Mouse (Mus musculus) kidney, adult 18-20 months (tissue): ENCODE results near the gene Klk1b11.
"Not testable (repeated sequence)": the region's sequence is repeated elsewhere in the genome, so short reads cannot be mapped to it uniquely, and the experiment has no call there.

Source experiments
- DNase-seq: peaks from one replicate; pipeline ENCODE4 v3.0.0; 2021

Gene Klk1b11

DNA sequence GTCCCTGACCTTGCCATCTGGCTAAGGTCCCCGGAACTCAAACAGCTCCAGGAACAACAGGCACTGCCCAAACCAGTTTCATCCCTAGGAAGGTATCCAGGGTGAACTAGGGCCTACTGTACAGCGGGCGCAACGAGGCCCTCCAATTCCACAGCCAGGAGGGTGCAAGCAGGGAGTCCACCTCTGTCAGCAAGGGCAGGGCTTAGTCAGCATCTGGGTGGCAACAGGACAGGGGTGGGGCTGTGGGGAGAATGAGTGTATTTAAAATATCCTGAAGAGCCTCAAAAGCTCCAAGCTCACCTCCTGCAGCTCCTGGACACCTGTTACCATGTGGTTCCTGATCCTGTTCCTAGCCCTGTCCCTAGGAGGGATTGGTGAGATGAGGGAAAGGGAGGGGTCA, at the start of gene Klk1b11:
Klk1b11 (plus strand) TSS at position 301 of the 400 bp plus-strand sequence.
- DNase-seq: not testable (repeated sequence)

DNA sequence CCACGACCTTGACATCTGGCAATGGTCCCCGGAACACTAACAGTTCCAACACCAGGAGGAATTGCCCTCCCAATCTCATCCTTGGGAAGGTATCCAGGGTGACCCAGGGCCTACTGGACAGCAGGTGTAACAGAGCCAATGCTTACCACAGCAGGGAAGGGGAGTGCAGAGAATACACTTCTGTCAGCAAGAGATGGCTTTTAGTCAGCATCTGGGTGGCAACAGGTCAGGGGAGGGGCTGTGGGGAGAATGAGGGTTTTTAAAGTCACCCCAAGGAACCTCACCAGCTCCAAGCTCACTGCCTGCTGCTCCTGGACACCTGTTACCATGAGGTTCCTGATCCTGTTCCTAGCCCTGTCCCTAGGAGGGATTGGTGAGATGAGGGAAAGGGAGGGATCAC, 45.3 kb upstream of the Klk1b11 start, which contains the start of gene Klk1b8:
Klk1b8 (plus strand) TSS at position 301 of the 400 bp plus-strand sequence.
- DNase-seq: no peak

DNA sequence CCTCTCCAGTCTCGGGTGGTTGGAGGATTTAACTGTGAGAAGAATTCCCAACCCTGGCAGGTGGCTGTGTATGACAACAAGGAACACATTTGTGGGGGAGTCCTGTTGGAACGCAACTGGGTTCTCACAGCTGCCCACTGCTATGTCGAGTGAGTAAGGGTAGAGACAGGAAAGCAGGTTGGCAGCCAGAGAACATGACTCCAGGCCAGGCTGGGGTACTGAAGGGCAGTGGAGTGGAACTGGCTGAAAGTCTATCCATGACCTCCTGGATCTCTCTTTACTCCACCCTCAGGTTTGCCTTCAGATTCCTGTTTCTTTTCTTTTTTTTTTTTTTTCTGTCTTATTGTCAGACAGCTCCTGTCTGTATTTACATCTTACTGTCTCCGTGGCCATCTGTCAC, 43.0 kb upstream of the Klk1b11 start:
- peak; percentile 27 for DNase-seq

DNA sequence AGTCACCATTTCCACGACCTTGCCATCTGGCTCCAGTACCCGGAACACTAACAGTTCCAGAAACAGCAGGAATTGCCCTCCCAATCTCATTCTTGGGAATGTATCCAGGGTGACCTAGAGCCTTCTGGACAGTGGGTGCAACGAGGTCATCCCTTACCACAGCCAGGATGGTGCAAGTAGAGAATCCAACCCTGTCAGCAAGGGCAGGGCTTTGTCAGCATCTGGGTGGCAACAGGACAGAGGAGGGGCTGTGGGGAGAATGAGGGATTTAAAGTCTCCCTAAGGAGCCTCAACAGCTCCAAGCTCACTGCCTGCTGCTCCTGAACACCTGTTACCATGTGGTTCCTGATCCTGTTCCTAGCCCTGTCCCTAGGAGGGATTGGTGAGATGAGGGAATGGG, 29.2 kb upstream of the Klk1b11 start, which contains the start of gene Klk1b1:
Klk1b1 (plus strand) TSS at position 301 of the 400 bp plus-strand sequence.
- DNase-seq: no peak

DNA sequence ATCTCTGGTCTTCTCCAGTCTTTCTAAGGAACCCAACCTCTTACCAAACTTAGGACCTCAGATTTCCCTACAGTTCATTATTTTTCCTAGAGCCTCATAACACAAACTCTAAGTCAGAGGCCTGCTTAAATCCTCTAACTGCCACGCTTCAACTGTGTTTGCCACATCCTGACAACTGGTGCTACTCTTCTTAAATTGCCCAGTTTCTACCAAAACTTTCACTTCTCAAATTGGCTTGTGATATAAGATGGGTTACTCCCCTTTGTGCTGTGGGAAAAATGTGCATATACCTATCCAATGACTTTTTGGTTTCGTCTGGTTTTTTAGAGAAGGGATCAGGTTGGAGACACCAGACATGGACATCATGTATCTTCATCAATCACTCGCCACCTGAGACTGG, 28.6 kb upstream of the Klk1b11 start:
- no peak for DNase-seq

DNA sequence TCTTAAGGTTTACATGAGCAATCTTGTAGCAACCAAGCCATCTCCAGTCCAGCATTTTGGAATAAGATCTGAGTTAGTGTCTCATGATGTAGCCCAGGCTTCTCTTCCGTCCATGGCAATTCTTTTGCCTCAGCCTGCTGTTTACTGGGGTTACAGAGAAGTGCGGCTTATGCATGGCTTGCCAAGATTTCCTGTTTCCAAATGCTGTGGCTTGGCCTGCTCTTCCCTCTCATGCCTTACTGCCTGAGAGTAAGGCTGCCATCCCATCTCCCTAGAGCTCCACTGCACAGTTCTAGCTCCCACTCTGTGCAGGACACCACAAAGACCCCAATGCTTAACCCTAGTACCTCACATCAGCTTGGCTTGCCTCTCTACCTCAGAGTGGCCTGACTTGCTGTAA, 28.1 kb upstream of the Klk1b11 start:
- DNase-seq: no peak

DNA sequence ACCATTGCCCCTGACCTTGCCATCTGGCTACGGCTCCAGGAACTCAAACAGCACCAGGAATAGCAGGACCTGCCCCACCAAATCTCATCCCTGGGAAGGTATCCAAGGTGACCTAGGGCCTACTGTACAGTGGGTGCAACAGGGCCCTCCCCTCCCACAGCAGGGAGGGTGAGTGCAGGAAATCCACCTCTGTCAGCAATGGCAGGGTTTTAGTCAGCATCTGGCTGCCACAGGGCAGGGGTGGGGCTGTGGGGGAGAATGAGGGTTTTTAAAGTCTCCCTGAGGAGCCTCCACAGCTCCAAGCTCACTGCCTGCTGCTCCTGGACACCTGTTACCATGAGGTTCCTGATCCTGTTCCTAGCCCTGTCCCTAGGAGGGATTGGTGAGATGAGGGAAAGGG, 19.9 kb upstream of the Klk1b11 start, which contains the start of gene Klk1b9:
Klk1b9 (plus strand) TSS at position 301 of the 400 bp plus-strand sequence.
- DNase-seq: not testable (repeated sequence)

DNA sequence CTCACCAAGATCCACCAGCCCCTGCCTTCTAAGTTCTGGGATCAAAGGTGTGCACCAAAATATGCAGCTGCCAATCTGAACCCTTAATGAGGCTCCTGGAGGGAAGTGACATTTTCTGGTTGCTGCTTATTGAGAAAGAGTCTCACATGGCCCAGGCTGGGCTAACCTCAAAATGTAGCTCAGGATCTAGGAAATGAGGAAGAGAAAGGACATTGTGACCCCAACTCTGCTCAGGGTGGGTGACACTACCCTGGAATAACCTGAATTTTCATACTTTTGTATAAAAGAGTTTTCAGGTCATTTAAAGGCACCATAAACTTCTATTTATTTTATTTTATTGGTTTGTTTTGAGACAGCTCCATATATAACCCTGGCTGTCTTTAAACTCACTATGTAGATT, 10.0 kb upstream of the Klk1b11 start:
- no peak for DNase-seq

DNA sequence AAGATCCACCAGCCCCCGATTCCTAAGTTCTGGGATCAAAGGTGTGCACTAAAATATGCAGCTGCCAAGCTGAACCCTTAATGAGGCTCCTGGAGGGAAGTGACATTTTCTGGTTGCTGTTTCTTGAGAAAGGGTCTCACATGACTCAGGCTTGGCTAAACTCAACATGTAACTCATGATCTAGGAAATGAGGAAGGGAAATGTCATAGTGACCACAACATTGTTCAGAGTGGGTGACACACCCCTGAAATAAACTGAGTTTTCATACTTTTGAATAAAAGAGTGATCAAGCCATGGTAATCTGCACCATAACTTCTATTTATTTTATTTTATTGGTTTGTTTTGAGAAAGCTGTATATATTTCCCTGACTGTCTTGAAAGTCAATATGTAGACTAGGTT, 856 bp upstream of the Klk1b11 start:
- not testable (repeated sequence) for DNase-seq

DNA sequence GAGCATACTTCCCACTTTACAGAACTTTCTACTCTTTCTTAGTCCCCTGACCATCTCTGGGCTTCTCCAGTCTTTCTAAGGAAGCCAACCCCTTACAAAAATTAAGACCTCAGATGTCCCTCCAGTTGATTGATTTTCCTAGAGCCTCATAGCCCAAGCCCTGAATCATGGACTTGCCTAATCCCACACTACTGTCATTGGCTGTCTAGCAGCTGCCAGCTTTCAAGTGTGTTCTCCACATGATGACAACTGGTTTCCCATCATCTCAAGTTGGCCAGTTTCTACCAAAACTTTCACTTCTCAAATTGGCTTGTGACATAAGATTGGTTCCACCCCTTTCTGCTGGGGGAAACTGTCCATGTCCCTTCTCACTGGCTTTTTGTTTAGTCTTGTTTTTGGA, 9.2 kb downstream of the Klk1b11 start:
- no peak for DNase-seq

DNA sequence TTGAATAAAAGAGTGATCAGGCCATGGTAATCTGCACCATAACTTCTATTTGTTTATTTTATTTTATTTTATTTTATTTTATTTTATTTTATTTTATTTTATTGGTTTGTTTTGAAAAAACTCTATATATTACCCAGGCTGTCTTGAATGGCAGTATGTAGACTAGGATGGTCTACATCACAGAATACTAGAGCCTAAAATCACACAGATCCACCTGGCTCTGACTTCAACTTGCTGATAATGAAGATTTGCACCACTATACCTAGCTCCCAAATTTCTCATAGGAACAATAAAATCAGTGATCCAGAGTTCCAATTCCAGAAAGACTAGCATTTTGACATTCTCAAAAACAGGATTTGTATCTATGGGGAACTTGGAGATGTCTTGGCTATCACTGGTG, 16.2 kb downstream of the Klk1b11 start, which contains the start of gene Klk1b26:
Klk1b26 (plus strand) TSS at position 301 of the 400 bp plus-strand sequence.
- not testable (repeated sequence) for DNase-seq

DNA sequence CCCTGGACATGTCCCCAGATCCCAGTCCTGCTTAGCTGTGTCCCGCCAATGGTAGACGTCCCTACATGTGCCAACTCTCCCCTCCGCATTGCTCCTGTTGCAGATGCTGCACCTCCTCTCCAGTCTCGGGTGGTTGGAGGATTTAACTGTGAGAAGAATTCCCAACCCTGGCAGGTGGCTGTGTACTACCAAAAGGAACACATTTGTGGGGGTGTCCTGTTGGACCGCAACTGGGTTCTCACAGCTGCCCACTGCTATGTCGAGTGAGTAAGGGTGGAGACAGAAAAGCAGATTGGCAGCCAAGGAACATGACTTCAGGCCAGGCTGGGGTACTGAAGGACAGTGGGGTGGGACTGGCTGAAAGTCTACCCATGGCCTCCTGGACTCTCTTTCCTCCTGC, 19.0 kb downstream of the Klk1b11 start:
- not testable (repeated sequence) for DNase-seq

DNA sequence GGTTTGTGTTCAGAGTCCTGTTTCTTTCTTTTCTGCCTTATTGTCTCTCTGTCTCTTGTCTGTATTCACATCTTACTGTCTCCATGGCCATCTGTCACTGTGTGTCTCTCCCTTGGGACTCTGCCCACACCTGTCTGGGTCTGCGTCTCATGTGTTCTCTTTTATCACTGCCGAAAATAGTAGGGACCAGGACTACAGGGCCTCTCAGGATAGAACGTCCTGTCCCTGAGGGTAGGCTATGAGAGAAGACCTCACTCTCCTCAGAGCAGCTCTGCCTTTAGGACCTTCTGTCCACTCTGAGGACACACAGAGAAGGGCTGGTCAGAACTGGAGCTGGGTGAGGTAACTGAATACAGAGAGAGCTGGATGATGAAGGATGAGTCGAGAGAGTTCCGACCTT, 19.4 kb downstream of the Klk1b11 start:
- no peak for DNase-seq
